Mouse (Mus musculus) thymus, postnatal 4 days (tissue): Measurements from ENCODE around the gene Vmn2r19.
"Not testable (repeated sequence)": the region's sequence is repeated elsewhere in the genome, so short reads cannot be mapped to it uniquely, and the experiment has no call there.

Source experiments
- DNase-seq: peaks from one replicate; pipeline ENCODE4 v3.0.0; 2021

Gene Vmn2r19

GRCm38 (mm10) chr6:123308033-123308432, at the start of gene Vmn2r19:
Gene Vmn2r19, plus strand, starts transcription at chr6:123308333.
- no peak for DNase-seq

GRCm38 (mm10) chr6:123258946-123259345, 49.2 kb upstream of the Vmn2r19 start:
- no peak for DNase-seq

- no peak for DNase-seq
Observed at GRCm38 (mm10) chr6:123259889-123260603, 48.1 kb upstream of the Vmn2r19 start.

- DNase-seq: no peak
Observed at GRCm38 (mm10) chr6:123260868-123261267, 47.3 kb upstream of the Vmn2r19 start.

- no peak for DNase-seq
Observed at GRCm38 (mm10) chr6:123261555-123262161, 46.5 kb upstream of the Vmn2r19 start, which contains the start of gene Clec4d. Gene Clec4d, plus strand, starts transcription at chr6:123262111.

- DNase-seq: no peak
Observed at GRCm38 (mm10) chr6:123264194-123264593, 43.9 kb upstream of the Vmn2r19 start.

- DNase-seq: no peak
Observed at GRCm38 (mm10) chr6:123265809-123266208, 42.3 kb upstream of the Vmn2r19 start.

- DNase-seq: no peak
Observed at GRCm38 (mm10) chr6:123266945-123267344, 41.2 kb upstream of the Vmn2r19 start.

- no peak for DNase-seq
Observed at GRCm38 (mm10) chr6:123279443-123279842, 28.7 kb upstream of the Vmn2r19 start.

- DNase-seq: no peak
Observed at GRCm38 (mm10) chr6:123286311-123286710, 21.8 kb upstream of the Vmn2r19 start.

- DNase-seq: no peak
Observed at GRCm38 (mm10) chr6:123288931-123289330, 19.2 kb upstream of the Vmn2r19 start.

GRCm38 (mm10) chr6:123289753-123290152, 18.4 kb upstream of the Vmn2r19 start, which contains the start of gene Clec4e:
Gene Clec4e, minus strand, starts transcription at chr6:123289870.
- DNase-seq: no peak

- DNase-seq: no peak
Observed at GRCm38 (mm10) chr6:123292751-123293400, 15.3 kb upstream of the Vmn2r19 start.

GRCm38 (mm10) chr6:123293509-123293908, 14.6 kb upstream of the Vmn2r19 start:
- DNase-seq: not testable (repeated sequence)

- DNase-seq: no peak
Observed at GRCm38 (mm10) chr6:123296687-123297086, 11.4 kb upstream of the Vmn2r19 start.

- DNase-seq: not testable (repeated sequence)
Observed at GRCm38 (mm10) chr6:123306315-123306714, 1.8 kb upstream of the Vmn2r19 start.

- no peak for DNase-seq
Observed at GRCm38 (mm10) chr6:123332503-123332902, 24.4 kb downstream of the Vmn2r19 start.

GRCm38 (mm10) chr6:123340093-123340492, 32.0 kb downstream of the Vmn2r19 start:
- DNase-seq: peak; percentile 6

GRCm38 (mm10) chr6:123346141-123346540, 38.0 kb downstream of the Vmn2r19 start:
- DNase-seq: no peak
